Mouse (Mus musculus): ENCODE results near the gene Ldlr.
"Not testable (repeated sequence)": the region's sequence is repeated elsewhere in the genome, so short reads cannot be mapped to it uniquely, and the experiment has no call there.

Gene Ldlr

GRCm38 (mm10) chr9:21788234-21788633, 65.0 kb downstream of the Ldlr start:
- in situ Hi-C loops (cut with MboI, MseI): no loop called here

DNA sequence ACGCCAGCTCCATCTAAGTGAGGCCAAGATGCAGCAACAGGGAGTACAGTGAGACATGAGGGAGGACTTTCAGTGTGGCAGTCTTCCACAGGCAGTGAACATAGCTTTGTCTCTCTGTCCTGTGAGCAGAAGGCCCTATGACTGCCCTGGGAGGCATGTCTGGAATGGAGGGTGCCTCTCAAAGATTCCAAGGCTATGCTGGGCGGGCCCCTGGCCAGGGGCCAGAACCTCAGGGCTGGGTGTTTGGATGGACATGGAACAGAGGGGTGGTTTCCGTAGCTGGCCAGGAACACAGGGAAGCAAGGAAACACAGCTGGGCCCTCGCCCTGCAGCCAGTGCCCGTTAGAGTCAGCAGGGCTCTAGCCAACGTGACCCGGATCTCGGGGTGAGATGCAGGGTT, 68.6 kb downstream of the Ldlr start:
- in situ Hi-C loops (cut with MboI, MseI): no loop called here

DNA sequence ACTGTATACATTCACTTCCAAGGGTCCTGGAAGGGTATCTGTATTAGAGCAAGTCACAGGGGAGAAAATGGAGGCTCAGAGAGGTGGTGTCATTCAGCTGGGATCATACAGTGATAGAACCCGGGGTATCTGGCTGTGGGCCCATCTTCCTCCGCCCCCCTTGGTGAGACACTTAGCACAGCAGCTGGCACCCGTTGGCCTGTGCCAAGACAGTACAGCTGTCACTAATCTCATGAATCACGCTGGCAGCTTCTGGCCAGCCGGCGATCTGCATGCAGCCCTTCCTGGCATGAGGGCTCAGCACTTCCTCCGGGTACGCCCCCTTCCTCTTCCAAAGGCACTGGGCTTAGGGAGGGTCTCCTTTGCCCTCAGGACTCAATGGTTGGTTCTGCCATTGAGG, 69.4 kb downstream of the Ldlr start:
- in situ Hi-C loops (cut with MboI, MseI): no loop called here

DNA sequence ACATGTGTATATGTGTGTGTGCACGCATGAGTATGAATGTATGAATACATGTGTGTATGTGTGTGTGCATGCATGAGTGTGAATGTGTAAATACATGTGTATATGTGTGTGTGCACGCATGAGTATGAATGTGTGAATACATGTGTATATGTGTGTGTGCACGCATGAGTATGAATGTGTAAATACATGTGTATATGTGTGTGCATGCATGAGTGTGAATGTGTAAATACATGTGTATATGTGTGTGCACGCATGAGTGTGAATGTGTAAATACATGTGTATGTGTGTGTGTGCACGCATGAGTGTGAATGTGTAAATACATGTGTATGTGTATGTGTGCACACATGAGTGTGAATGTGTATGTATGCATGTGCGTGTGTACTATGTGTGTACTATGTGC, 70.2 kb downstream of the Ldlr start:
- in situ Hi-C loops (cut with MboI, MseI): not testable (repeated sequence)

- in situ Hi-C loops (cut with MboI, MseI): no loop called here
Observed at GRCm38 (mm10) chr9:21794344-21794834, 71.1 kb downstream of the Ldlr start.

GRCm38 (mm10) chr9:21794925-21795324, 71.6 kb downstream of the Ldlr start:
- in situ Hi-C loops (cut with MboI, MseI): no loop called here

GRCm38 (mm10) chr9:21795579-21795978, 72.3 kb downstream of the Ldlr start:
- in situ Hi-C loops (cut with MboI, MseI): no loop called here

DNA sequence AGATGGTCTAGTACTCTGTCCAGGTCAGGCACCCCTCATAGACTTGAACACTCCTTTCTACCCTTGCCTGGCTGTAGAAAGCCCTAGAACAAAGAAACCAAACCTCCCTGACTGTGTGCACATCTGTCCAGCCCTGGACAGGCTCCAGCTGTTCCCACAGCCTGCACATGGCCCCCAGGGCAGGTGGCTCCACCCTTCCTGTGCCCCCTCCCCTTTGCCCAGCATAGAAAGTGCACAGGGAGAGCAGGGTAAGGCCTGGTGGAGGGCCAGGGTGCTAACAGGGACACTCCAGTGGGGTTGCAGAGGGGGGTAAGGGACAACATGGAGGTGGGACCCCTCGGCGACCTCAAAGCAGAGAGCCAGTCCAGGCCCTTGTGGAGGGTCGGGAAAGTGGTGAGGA, 73.0 kb downstream of the Ldlr start:
- in situ Hi-C loops (cut with MboI, MseI): no loop called here

DNA sequence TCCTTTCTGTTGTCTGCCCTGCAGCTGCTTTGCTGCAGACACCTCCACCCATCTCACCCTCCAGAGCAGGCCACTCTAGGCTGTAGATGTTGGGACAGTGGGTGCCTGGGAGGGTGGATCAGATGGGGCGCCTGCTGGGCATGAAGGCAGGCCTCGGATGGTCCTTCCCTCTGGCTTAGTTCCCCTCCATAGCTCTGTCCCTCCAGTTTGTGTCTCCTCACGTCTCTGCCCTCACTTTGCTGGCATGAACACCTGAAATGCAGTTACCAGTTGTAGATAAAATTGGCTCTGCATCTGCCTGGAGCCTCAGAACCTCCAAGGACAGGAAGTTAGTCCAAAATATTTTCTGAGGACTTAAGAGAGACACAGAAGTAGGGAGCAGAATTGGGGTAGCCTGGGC, 73.6 kb downstream of the Ldlr start:
- in situ Hi-C loops (cut with MboI, MseI): no loop called here

GRCm38 (mm10) chr9:21797921-21798344, 74.7 kb downstream of the Ldlr start:
- in situ Hi-C loops (cut with MboI, MseI): no loop called here

DNA sequence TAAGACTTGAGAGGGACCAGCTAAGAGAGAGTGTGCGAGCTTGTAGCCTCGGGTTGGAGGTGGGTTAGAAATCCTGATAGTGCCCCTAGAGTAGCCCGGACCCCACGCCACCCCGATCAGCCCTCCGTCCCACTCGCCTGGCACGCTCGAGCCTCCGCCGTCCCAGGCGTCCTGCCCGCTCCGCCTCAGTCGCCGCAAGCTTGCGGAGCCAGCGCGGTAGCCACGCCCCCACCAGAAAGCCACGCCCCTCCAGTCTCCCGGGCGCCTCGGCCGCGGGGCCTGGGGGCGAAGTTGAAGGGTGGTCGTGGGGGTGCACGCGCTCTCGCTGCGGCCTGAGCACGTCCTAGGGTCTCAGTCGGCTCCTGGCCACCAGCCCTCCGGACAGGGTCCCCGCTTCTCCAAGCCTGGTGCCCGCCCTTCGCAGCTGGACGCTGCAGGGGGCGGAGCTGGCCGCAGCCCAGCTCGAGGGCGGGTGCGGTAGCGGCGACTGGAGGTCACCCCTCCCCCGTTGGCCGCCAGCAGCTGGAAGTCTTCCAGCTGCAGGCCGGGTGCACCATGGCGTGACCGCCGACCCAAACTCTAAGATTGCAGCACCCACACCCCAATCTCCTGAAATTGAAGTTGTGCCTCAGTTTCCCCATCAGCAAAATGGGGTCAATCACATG, 75.2 kb downstream of the Ldlr start, which contains the start of gene Kank2:
Kank2 (minus strand) TSS at position 400 of the 665 bp plus-strand sequence.
- in situ Hi-C loops (cut with MboI, MseI): no loop called here

DNA sequence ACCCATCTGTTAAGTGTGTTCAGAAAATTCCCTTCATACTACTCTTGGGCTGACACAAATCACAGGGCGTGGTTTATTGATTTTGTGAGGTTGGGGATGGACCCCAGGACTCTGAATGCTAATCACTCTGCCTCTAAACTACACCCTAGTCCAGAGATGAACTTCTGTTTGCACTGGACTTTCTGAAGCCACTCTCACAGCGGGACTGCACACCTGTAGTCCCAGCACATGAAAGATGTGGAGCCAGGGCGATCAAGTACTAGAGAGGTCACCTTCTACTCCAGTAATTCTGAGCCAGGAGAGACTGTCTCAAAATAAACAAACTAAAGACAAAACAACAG, 75.7 kb downstream of the Ldlr start:
- in situ Hi-C loops (cut with MboI, MseI): no loop called here

All from regulatory T cell (primary cell).